Mouse (Mus musculus) 3134 (cell line): ENCODE results near the gene Map2k5.

ENCODE experiments used
- DNase-seq: peaks from one replicate; pipeline ENCODE4 v3.0.0-alpha.2; 2011; ENCODE audit warnings: low spot score; ENCODE audit not compliant: insufficient read length; ENCODE audit errors: extremely low read depth

Map2k5 gene

GRCm38 (mm10) chr9:63377270-63378142, at the start of gene Map2k5:
TSS of gene Map2k5 (minus strand) at chr9:63377902.
- peak; percentile 87 for DNase-seq

GRCm38 (mm10) chr9:63421096-63421736, 43.5 kb upstream of the Map2k5 start:
- DNase-seq: peak; percentile 32

GRCm38 (mm10) chr9:63420396-63420795, 42.7 kb upstream of the Map2k5 start:
- no peak for DNase-seq

- peak; percentile 66 for DNase-seq
Measured at GRCm38 (mm10) chr9:63400176-63400575, 22.5 kb upstream of the Map2k5 start.

GRCm38 (mm10) chr9:63399463-63399815, 21.7 kb upstream of the Map2k5 start:
- DNase-seq: no peak

- DNase-seq: peak; percentile 96
Measured at GRCm38 (mm10) chr9:63398611-63399462, 21.1 kb upstream of the Map2k5 start, which contains the start of gene 2300009A05Rik. TSS of gene 2300009A05Rik (minus strand) at chr9:63399246.

GRCm38 (mm10) chr9:63395612-63396011, 17.9 kb upstream of the Map2k5 start:
- no peak for DNase-seq

GRCm38 (mm10) chr9:63391307-63391706, 13.6 kb upstream of the Map2k5 start:
- DNase-seq: no peak

GRCm38 (mm10) chr9:63382761-63383160, 5.1 kb upstream of the Map2k5 start:
- DNase-seq: no peak

GRCm38 (mm10) chr9:63380326-63380725, 2.6 kb upstream of the Map2k5 start:
- no peak for DNase-seq

- DNase-seq: no peak
Measured at GRCm38 (mm10) chr9:63378174-63378573, 472 bp upstream of the Map2k5 start.

- DNase-seq: no peak
Measured at GRCm38 (mm10) chr9:63373315-63373714, 4.4 kb downstream of the Map2k5 start.

- DNase-seq: no peak
Measured at GRCm38 (mm10) chr9:63372541-63372940, 5.2 kb downstream of the Map2k5 start.

- no peak for DNase-seq
Measured at GRCm38 (mm10) chr9:63360410-63360809, 17.3 kb downstream of the Map2k5 start.

GRCm38 (mm10) chr9:63359016-63359415, 18.7 kb downstream of the Map2k5 start:
- no peak for DNase-seq

GRCm38 (mm10) chr9:63356721-63357120, 21.0 kb downstream of the Map2k5 start:
- DNase-seq: no peak

- DNase-seq: no peak
Measured at GRCm38 (mm10) chr9:63356278-63356677, 21.4 kb downstream of the Map2k5 start.

GRCm38 (mm10) chr9:63354168-63354567, 23.5 kb downstream of the Map2k5 start:
- peak; percentile 48 for DNase-seq

- DNase-seq: no peak
Measured at GRCm38 (mm10) chr9:63350030-63350429, 27.7 kb downstream of the Map2k5 start.

GRCm38 (mm10) chr9:63349241-63349640, 28.5 kb downstream of the Map2k5 start:
- no peak for DNase-seq

- no peak for DNase-seq
Measured at GRCm38 (mm10) chr9:63348146-63348545, 29.6 kb downstream of the Map2k5 start.
